Mouse (Mus musculus) MEL (cell line): ENCODE data around the gene Sgpl1.

Source experiments
- MAX ChIP-seq: IDR thresholded peaks from 2 replicates; pipeline ENCODE4 v1.6.1; 2011; ENCODE audit warnings: low read length, improper control_type of control experiment
- SMC3 ChIP-seq: IDR thresholded peaks from 2 replicates; pipeline ENCODE4 v1.6.1; 2011; ENCODE audit warnings: low read depth, low read length, improper control_type of control experiment
- ZC3H11A ChIP-seq: IDR thresholded peaks from 2 replicates; pipeline ENCODE4 v1.6.1; 2012; ENCODE audit warnings: low read depth, mild to moderate bottlenecking, inconsistent platforms, low read length, improper control_type of control experiment

DNA sequence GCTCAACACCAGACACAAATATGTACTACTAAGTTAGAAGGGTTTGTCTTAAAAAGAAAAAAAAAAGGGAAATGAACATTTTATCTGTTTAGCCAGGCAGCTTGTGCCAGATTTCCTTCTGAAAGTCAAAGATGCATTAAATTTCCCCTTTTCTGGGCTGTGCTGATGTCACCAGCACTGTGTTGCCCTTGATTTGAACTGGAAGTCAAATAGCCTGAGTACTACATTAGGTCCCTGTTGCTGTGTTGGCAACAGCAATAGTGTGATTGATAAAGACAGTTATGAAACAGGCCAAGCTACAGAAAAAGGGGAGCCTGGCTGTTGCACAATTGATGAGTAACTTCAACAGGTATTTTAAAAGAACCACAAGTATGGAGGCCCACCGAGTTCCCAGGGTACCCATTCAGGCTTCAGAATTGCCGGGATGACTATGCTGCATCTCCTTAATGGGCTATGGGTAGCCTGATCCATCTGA is 33.2 kb downstream of the Sgpl1 start:
- TF ChIP-seq SMC3, result no peak
- 0 out of 2 replicates have a peak, but pooled peaks have one; percentile 45 for TF ChIP-seq MAX
- TF ChIP-seq ZC3H11A, result no peak
